Mouse (Mus musculus): ENCODE measurements around the gene Fam166b.

- no peak for TF ChIP-seq ZC3H11A (IDR thresholded peaks at IDR 0.05; ENCODE audit: borderline replicate concordance, low read depth, low read length)
- no peak for TF ChIP-seq HCFC1 (IDR thresholded peaks at IDR 0.05; ENCODE audit: borderline replicate concordance, insufficient read depth, low read length)
- no peak for TF ChIP-seq CHD2 (IDR thresholded peaks at IDR 0.05; ENCODE audit: low read depth, low read length)
Measured at GRCm38 (mm10) chr4:43414761-43415160, 14.2 kb downstream of the Fam166b start.
